ENCODE assay signal across 8 mouse cellular contexts in genomic region chr17:35235614-35236389, GRCm38 (mm10). TPM values are rescaled to one million over a fixed set of nuclear protein-coding genes. Genes with fewer than 3 reads are reported as not detected.
A peak's percentile ranks its signal among the peaks of the same experiment; 100 is the strongest.
DNase-seq lines count a peak whose midpoint lies in the region; ATAC-seq lines count a peak whose summit lies in the region.

Nfkbil1 (minus strand) TSS chr17:35235792.

- DNase-seq in R1 (ENCODE audit: low read depth, low spot score) = peak; percentile 98
- peak; percentile 91 to 93 for DNase-seq in cerebellum, postnatal 25 days
- DNase-seq in frontal cortex, postnatal 25 days (ENCODE audit: low spot score in 2 of 2) = peak; percentile 81
- peak; percentile 91 for DNase-seq in hindbrain, embryonic 14.5 days (ENCODE audit: low spot score)
- peak; percentile 89 to 92 for DNase-seq in layer of hippocampus, postnatal 36 days
- peak; percentile 96 for DNase-seq in lung, postnatal 36 days
- peak; percentile 97 for DNase-seq in retina, postnatal 1 day
- DNase-seq in urinary bladder, adult 18-20 months (ENCODE audit: low spot score in 2 of 2) = peak; percentile 69 to 87

- ATAC-seq in hindbrain, embryonic 14.5 days (ENCODE audit: low FRiP score) = peak; percentile 79

- H3K36me3 ChIP-seq in hindbrain, embryonic 14.5 days (replicated peaks; ENCODE audit: control insufficient read depth, insufficient read depth) = peaks cover 12% of the 10 kb centered on the region

- no peaks in the 10 kb centered on the region for H3K27me3 ChIP-seq in hindbrain, embryonic 14.5 days (ENCODE audit: control insufficient read depth, insufficient read depth, low read length)

- H3K4me2 ChIP-seq in hindbrain, embryonic 14.5 days (replicated peaks) = peak within 1 kb of the TSS; percentile 61

- H3K4me3 ChIP-seq in hindbrain, embryonic 14.5 days (replicated peaks; ENCODE audit: low read length) = peak within 1 kb of the TSS; percentile 38

- no peaks in the 10 kb centered on the region for H3K9me3 ChIP-seq in hindbrain, embryonic 14.5 days (ENCODE audit: control insufficient read depth, low read length)

- under 1% methylated on average over 35 of the region's 35 CpGs for WGBS in hindbrain, embryonic 14.5 days

- peak within 1 kb of the TSS; percentile 63 for H3K9ac ChIP-seq in hindbrain, embryonic 14.5 days

- peak within 1 kb of the TSS; percentile 90 for H3K27ac ChIP-seq in hindbrain, embryonic 14.5 days

- H3K4me1 ChIP-seq in hindbrain, embryonic 14.5 days (replicated peaks; ENCODE audit: control insufficient read depth, insufficient read depth, low read length) = peaks cover 23% of the 10 kb centered on the region

RNA-seq across cellular contexts. Expression of gene Nfkbil1, which starts in this region (rescaled TPM):
- 3.5 and 3.8 TPM in 2 replicates for polyA plus RNA-seq in hindbrain, embryonic 14.5 days (2014; fragmentation: Nextera tagmentation; extraction: Ambion mirVana)
- 10 to 100 TPM; 13.3 to 13.6 TPM for total RNA-seq in layer of hippocampus, postnatal 36 days (2021)

Comparison
In these comparisons a context has a peak if more than half of its experiments do, and no peak if none do; other contexts are left out.
1. Peak in every context shown above with its lines: DNase-seq, ATAC-seq, H3K4me3 ChIP-seq and H3K27ac ChIP-seq.